Mouse (Mus musculus): ENCODE measurements at regions not wholly inside any gene's neighbourhood (a gene's known extent, or its start where the extent isn't known, plus 50 kb on each side); places are given as distances from the start of the nearest gene placed in this dataset.

- Histone ChIP-seq H3K36me3 (no peaks in the 10 kb centered on the region), H3K27ac (no peak overlapping the region), H3K4me1 (replicated peaks) (no peaks in the 10 kb centered on the region; the same call in 1 of the 2 replicates), H3K4me2 (replicated peaks) (no peak overlapping the region), H3K9me3 (no peaks in the 10 kb centered on the region), H3K9ac (no peak overlapping the region), H3K4me3 (replicated peaks) (no peak overlapping the region), H3K27me3 (replicated peaks) (no peaks in the 10 kb centered on the region)
- 70% methylated on average over 8 of the region's 8 CpGs for WGBS
- no peak for ATAC-seq
These were observed 743.8 kb downstream of the 4930447A16Rik start for GRCm38 (mm10) chr15:38169191-38169590.

All from intestine, embryonic 15.5 days (tissue).